Mouse (Mus musculus) myocyte (in vitro differentiated cells): Measurements from ENCODE around the gene Aox3.

Experiments used
- CEBPB ChIP-seq: IDR thresholded peaks from 2 replicates; pipeline ENCODE4 v1.6.1; 2011; ENCODE audit warnings: mild to moderate bottlenecking, moderate library complexity; ENCODE audit not compliant: poor library complexity, insufficient read depth, severe bottlenecking
- E2F4 ChIP-seq: IDR thresholded peaks from one replicate; pipeline ENCODE4 v1.6.1; 2011; ENCODE audit warnings: mild to moderate bottlenecking, control low read depth, moderate library complexity; ENCODE audit not compliant: insufficient read depth
- MAX ChIP-seq: IDR thresholded peaks from one replicate; pipeline ENCODE4 v1.6.1; 2011; ENCODE audit warnings: low read depth, mild to moderate bottlenecking, control low read depth
- MYOD1 ChIP-seq, 3 experiments: IDR thresholded peaks; one replicate each; pipeline ENCODE4 v1.6.1; 2011; ENCODE audit warnings: control low read depth in 2 of 3, low read depth in 2 of 3, mild to moderate bottlenecking in 2 of 3, moderate library complexity in 1 of 3; ENCODE audit not compliant: insufficient read length in 2 of 3, control insufficient read depth in 1 of 3
- MYOG ChIP-seq, 3 experiments: IDR thresholded peaks; one replicate each; pipeline ENCODE4 v1.6.1; 2011; ENCODE audit warnings: control low read depth in 2 of 3, low read depth in 2 of 3, mild to moderate bottlenecking in 2 of 3; ENCODE audit not compliant: insufficient read length in 2 of 3, control insufficient read depth in 1 of 3, insufficient read depth in 1 of 3
- POLR2A ChIP-seq: IDR thresholded peaks from one replicate; pipeline ENCODE4 v1.6.1; 2011; ENCODE audit warnings: low read depth, mild to moderate bottlenecking, control low read depth, moderate library complexity; ENCODE audit not compliant: insufficient read length
- POLR2AphosphoS2 ChIP-seq: IDR thresholded peaks from one replicate; pipeline ENCODE4 v1.6.1; 2011; ENCODE audit warnings: low read depth, control low read depth; ENCODE audit not compliant: insufficient read length
- REST ChIP-seq: IDR thresholded peaks from one replicate; pipeline ENCODE4 v1.6.1; 2011; ENCODE audit warnings: mild to moderate bottlenecking, control low read depth, moderate library complexity; ENCODE audit not compliant: insufficient read depth, insufficient read length
- TCF12 ChIP-seq: IDR thresholded peaks from one replicate; pipeline ENCODE4 v1.6.1; 2011; ENCODE audit warnings: mild to moderate bottlenecking, control low read depth; ENCODE audit not compliant: poor library complexity, insufficient read depth, severe bottlenecking
- TCF3 ChIP-seq: IDR thresholded peaks from one replicate; pipeline ENCODE4 v1.6.1; 2011; ENCODE audit warnings: low read depth, control low read depth; ENCODE audit not compliant: insufficient read length
- USF1 ChIP-seq: IDR thresholded peaks from one replicate; pipeline ENCODE4 v1.6.1; 2011; ENCODE audit warnings: low read depth, mild to moderate bottlenecking, control low read depth, moderate library complexity

GRCm38 (mm10) chr1:58065151-58065550 is 47.8 kb upstream of the Aox3 start:
- no peak for TF ChIP-seq TCF12
- TF ChIP-seq POLR2A = no peak
- TF ChIP-seq TCF3 = no peak
- TF ChIP-seq POLR2AphosphoS2 = no peak
- no peak for TF ChIP-seq E2F4
- no peak for TF ChIP-seq MYOG (IDR thresholded peaks at IDR 0.05; ENCODE audit: control insufficient read depth in 1 of 3, insufficient read depth in 1 of 3, insufficient read length in 2 of 3, low read depth in 2 of 3)
- no peak for TF ChIP-seq MAX
- no peak for TF ChIP-seq MYOD1 (IDR thresholded peaks at IDR 0.05; ENCODE audit: control insufficient read depth in 1 of 3, insufficient read length in 2 of 3, low read depth in 2 of 3)
- TF ChIP-seq USF1 = no peak
- no peak for TF ChIP-seq CEBPB
- no peak for TF ChIP-seq REST
